Mouse (Mus musculus): ENCODE measurements around the gene Rap1a. TPM values are rescaled to one million over a fixed set of nuclear protein-coding genes. Genes with fewer than 3 reads are reported as not detected.
"Not testable (repeated sequence)": the region's sequence is repeated elsewhere in the genome, so short reads cannot be mapped to it uniquely, and the experiment has no call there.

Rap1a gene
- total RNA-seq, 2 experiments from 2014 or later, result 80.5 to 96.2 TPM

DNA sequence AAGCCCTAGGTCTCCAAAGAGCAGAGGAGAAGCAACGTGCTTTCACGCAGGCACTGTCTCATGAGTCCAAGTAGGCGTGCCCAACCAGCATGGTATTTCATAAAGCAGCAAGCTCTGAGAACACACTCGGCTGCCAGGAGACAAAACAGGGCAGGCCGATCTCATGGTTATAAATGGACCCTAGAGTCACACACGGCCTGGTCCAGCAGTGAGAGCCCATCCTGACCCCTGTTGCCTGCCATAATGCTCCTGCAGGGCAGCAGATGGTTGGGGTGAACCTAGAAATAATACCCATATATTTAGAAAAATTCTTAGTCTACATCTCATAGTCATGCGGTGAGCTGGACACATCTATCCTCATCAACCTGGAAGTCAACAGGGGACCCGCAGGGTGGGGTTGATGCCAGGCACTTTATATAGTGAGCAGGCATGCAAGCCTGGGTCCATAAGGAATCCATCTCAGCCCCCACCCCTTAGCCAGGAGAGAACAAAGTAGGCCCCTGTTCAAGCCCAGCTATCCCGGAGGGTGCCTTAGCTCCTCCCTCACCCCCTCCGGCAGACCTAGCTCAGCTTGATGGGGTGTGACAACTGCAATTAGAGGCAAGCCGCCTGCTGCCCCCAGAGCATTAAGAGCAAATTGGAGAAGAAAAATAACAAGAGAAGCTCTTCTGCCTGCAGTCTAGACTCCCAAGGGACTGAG is 83.1 kb downstream of the Rap1a start:
- DNase-seq (ENCODE audit: low spot score in 2 of 2), result no peak

DNA sequence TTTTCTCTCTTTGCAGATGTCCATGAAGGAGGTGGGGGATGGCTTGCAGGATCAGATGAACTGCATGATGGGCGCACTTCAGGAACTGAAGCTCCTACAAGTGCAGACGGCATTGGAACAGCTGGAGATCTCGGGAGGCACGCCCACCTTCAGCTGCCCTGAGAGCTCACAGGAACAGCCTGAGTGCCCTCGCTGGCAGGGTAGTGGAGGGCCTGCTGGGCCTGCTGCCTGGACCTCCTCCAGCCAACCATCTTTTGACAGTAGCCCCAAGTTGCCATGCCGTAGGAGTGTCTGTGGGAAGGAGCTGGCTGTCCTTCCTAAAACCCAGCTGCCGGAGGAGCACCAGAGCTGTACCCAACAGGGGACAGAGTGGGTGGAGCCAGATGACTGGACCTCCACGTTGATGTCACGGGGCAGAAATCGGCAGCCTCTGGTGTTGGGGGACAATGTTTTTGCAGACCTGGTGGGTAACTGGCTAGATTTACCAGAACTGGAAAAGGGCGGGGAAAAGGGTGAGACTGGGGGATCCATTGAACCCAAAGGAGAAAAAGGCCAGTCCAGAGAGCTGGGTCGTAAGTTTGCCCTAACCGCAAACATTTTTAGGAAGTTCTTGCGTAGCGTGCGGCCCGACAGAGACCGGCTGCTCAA is 84.7 kb downstream of the Rap1a start:
- no peak for DNase-seq (ENCODE audit: low spot score in 2 of 2)

DNA sequence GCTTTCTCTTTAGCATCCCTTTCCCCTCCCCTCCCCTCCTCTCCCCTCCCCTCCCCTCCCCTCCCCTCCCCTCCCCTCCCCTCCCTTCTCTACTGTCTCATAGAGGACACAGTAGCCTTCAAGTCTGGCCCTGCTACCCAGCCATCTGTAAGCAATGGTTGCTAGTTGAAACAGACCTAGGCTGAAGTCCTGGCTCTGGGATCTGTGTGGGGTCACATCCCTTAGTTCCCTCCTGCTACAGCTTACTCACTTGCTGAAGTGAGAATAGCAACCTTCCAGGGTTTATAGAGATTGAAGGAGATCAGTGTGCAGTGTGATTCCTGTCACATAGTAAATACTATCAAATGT is 86.3 kb downstream of the Rap1a start:
- DNase-seq (ENCODE audit: low spot score in 2 of 2), result no peak

DNA sequence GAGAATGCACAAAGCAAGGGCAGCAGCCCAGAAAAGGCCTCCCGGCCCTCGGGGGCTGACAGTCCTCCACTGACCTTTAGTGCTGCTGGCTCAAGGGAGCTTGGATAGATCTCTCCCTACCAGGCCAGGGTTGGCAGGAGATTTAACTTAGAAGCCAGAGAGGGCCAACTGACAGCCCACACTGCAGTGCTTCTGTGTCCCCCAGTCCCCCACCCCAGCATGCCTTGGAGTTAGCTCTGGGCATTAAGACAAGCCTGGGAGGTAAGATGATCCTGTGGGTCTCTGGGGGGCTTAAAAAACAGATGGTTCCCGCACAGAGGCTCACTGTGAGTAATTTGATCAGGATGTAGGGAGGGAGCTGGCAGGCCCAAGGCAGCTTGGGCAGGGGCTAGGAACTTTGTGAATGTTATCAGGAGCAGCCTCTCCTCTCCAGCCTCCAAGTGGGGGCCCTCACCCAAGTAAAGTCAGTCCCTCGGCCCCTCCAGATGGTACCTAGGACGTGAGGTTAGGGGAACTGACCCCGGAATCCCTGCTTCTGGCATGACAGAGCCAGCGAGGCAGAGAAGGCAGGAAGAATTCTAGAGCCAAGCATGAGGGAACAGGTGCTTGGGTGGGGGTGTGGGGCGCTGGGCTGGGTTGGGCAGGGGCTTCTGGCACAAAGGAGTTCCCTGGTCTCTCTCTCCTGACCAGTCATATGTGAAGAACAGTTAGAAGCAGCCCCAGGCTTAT is 86.9 kb downstream of the Rap1a start:
- DNase-seq (ENCODE audit: low spot score in 2 of 2), result no peak

DNA sequence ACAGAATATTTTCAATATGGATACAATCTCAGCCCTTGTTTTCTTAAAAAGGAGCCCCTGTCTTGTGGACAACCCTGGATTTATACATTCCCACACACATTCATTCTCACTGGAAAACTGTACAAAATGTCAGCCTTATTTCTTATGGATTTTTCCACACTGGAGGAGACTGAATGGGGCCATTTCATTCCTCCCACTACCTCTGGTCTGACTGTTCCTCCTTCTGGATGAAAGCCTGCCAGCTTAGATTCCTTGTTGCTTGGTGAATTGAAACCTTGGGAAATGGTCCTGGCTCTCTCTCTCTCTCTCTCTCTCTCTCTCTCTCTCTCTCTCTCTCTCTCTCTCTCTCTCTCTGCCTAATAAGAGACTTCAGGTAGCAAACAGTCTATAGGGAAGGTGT is 88.3 kb downstream of the Rap1a start:
- no peak for DNase-seq (ENCODE audit: low spot score in 2 of 2)

DNA sequence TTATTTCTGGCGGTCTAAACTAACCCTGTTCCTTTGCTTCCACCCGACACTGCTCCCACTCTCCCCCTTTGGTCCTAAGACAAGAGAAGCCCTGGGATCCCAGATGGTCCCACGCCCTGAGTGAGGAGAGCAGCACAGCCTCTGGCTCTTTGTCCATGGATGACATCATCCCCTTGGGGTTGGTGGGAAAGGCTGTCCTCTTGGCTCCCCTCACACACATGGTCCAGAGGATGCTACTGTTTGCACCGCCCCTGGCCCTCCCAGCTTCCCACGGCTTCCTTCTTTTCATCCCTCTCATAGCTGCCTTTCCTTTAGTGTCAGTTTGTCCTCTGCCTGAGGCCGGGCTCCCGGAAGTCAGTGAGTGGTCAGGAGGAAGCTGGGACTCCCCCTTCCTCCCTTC is 89.4 kb downstream of the Rap1a start:
- no peak for DNase-seq (ENCODE audit: low spot score in 2 of 2)

DNA sequence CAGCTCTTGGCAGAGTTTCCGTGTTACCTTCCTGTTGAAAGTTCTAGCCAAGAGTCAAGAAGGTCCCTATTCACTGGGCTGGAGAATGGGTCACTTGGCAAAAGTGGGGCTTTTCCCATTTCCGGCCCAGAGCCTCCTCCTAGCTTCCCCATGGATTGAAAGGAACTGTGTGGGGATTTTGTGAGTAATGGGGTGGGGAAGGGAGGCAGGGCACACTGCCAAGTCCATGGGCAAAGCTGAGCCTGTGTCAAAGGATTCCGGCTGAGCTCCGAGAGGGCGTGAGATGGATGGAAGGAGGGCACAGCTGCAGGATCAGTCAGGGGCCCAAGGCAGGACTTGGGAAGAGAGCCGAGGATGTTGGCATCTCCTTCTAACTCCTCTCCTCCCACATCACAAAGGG is 90.9 kb downstream of the Rap1a start:
- no peak for DNase-seq (ENCODE audit: low spot score in 2 of 2)

DNA sequence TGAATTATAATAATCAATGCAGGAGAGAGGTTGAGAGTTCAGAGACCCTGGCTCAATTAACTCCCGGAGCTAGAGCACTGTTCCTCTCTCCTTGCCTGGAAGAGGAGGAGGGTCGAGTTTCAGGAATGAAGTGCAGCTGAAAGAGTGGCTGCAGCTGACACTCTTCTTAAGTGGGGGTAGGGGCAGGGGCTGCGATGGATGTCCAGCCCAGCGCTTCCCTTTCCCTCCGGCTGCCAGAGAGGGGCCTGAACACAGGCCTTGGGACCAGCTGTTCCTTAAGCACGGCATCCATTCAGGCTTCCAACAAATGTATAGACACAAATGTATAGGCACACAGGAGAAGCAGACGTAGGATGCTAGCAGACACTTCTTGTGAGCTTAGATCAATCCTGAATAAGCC is 93.5 kb downstream of the Rap1a start:
- DNase-seq (ENCODE audit: low spot score in 2 of 2), result no peak

DNA sequence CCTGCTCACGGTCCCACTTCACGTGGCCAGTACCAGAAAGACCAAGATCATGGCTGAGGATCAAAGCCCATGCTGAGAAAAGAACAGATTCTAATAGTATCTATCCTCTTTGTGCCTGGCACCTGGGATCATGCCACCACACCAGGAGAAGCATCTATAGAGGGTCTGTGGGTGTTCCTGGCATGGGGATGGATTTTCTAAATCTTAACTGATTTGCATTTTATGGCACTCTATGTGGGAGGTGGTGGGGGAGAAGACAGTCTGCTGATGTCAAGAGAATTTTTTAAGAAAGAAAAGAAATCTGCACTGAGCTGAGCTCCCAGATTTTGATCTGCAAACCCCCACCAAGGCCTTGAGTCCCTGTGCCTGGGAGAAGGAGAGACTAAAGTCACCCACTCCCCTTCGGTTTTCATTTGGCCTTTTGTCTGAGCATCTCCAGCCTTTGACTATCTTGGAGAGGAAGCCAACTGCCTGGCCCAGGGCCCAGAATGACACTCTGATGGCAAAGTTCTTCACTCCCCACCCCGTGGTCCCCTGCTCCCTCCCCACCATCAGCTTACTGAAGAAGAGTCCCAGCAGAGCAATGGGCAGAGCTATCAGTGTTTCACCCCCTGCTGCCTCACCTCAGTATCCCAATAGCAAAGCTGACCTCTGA is 94.6 kb downstream of the Rap1a start:
- peak in 1 of 2 experiments; percentile 73 for DNase-seq (ENCODE audit: low spot score in 2 of 2)

DNA sequence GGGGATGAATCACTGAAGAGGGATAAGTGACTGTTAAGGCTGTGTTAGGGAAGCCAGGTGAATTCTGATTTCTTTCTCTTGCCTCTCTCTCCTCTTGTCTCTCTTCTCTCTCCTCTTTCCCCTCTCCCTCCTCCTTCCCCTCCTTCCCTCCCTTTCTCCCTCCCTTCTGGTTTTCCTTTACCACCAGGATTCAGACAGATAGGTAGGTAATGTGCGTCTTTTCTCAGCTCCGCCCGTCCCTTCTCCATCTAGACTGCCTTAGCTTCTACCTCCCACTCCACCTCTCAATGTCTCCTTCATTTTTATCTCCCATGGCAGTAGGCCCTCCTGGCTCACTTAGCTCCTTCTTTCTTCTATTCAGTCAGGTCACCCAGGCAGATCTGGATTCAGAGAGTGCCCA is 95.6 kb downstream of the Rap1a start:
- no peak for DNase-seq (ENCODE audit: low spot score in 2 of 2)

DNA sequence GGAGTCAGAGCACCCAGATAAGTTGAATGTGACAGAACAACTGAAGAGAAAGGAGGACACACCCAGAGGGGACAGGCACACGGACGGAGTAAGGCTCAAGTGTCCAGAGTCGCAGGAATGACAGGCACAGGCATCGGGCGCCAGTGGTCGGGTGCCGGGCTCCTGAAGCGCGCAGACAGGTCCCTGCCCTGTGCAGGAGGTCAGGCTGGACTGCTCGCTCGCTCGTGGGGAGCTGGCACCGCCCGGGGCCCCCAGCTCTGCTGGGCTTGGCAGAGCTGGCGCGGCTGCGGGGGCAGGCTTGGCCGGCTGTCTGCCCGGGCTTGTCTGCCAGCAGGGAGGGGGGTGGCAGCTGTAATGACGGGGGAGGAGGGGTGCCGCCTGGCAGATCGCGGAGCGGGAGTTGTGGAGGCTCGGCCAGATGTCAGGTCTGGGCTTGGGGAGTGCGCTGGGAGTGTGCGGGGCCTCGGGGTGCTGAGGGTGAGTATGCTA is 96.0 kb downstream of the Rap1a start:
- peak; percentile 87 to 93 for DNase-seq (ENCODE audit: low spot score in 2 of 2)

DNA sequence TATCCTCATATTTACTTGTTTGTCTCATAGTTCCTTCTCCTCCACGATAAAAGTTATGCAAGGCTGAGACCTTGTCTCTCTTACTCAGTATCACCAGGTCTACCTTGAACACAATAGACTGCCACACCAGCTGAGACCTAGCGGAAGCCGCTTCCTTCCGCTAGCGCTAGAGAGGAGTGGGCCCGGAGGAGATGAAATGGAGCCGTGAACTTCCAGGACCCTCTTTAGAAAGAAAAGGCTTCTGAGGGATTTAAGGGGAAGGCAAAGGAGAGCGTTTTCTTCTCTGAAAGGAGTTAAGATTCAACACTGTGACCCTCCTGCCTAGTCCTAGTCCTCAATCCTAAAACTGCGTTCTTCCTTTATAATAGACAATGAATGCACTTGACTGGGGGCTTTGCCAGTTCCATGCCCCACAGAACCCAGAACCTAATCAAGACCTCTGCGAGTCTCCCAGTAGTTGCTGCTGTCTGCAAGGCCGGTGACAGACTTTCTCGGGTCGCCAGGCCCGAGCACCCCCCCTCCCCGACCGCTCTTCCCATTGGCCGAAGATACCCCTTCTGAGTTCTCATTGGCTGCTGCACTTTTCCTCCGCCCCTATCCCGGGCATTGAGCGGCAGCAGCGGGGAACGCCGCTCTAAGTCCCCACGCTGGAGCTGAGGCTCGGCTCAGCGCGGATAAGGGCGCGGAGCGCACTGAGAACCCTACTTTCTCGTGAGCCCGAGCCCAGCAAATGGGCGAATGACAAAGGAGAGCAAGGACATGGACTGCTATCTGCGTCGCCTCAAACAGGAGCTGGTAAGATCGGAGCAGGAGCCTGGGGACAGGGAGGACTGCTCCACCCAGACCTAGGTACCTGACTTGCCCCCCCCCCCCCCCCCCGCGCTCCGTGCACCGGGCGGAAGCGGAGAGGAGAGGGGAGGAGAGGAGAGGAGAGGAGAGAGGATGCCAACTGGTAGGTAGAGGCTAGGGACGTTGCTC is 96.8 kb downstream of the Rap1a start, which contains the start of gene Inka2:
Gene Inka2 (plus strand): TSS at position 569 of the 978 bp plus-strand sequence.
- DNase-seq (ENCODE audit: low spot score in 2 of 2), result peak; percentile 83 to 90

DNA sequence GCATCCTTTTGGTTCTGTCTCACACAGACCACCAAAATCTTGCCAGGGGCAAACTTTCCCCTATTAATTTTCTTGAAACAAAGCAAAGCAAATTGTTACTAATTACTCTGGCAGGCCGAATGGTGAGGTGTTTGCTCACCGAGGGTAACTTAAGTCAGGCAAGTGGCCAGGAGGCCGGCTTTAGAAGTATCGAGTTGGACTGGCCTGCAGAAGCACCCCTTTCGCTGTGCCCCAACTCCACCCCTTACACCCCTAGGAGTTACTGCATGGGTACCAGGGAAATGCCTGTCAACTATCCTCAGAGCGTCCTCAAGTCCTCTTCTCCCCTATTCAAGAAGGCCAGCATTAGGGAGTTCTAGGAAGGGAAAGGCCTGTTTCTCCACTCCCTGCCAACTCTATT is 97.6 kb downstream of the Rap1a start:
- DNase-seq (ENCODE audit: low spot score in 2 of 2), result no peak

DNA sequence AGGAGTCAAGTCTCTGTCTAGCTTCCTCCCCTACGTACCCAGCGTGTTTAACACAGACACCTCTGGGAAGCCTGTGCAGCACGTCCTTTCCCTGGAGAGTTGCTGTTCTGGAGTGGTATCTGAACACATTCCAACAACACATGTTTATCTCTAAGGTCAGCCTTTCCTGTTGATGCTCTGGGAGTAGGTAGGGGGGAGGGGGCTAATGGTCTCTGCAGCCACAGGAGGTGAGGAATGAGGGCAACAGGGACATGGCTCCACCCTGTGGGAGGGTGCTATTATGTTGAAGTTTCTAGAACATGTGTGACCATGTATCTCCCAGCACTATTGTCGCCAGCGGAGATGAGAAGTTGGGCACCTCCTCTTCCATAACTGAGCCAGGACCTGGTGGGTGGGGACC is 99.7 kb downstream of the Rap1a start:
- DNase-seq (ENCODE audit: low spot score in 2 of 2), result no peak

DNA sequence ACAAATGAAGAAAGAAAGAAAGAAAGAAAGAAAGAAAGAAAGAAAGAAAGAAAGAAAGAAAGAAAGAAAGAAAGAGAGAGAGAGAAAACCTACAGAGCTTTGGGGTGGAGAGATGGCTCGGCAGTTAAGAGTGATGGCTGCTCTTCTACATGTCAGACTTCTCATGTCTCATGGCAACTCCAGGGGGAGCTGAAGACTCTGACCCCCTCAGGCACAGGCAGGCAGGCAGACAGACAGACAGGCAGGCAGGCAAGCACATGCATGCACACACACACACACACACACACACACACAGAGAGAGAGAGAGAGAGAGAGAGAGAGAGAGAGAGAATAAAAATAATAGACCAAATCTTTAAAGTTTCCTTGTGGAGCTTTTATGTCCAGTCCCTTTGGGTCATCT is 100.3 kb downstream of the Rap1a start:
- DNase-seq (ENCODE audit: low spot score in 2 of 2), result not testable (repeated sequence)

DNA sequence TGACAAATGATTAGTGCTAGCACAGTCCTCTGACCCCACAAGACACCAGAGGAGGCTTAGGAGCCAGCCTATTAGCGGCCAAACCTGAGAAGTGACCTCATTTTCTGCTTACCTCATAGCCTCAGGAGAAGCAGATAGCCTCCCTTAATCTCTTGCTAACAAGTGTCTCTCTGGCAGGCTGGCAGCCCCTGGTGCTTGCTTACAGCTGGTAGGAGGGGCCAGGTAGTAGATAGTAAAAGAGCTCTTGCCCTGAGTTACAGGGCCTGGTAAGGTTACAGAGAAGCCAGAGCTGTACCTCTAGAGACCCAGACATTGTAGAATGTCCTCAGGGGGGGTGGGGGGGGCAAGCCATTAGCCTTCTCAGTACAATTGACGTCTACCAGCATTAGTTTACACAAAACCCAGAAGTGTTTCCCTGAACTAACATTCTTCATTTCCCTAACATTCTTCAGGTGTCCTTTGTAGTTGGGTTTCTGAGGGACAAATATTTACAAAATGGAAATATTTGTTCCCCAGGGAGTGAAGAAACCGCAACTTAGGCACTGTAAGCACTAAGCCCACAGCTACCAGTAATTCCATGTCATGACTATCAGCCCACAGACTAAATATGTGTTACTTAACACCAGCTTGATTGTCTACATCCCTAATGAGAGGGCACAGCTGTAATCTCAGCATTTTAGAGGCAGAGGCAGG is 101.7 kb downstream of the Rap1a start:
- DNase-seq (ENCODE audit: low spot score in 2 of 2), result no peak

DNA sequence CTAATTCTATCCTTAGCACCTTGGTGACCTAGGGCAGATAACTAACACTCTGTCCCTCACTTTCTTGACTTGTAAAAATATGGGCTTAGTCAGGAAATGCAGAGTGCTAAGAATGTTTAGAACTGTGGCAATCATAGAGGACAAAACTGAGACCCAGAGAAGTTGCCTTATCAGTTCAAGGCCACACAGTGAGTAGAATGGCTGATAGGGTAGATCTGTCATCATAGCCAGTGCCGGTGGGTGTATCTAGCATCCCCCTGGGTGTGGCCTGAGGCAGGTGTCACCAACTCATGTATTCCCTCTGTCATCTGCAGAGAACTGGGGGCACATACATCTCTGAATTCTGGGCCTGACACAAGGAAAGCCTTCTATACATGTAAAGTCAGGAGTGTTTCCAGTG is 102.8 kb downstream of the Rap1a start:
- DNase-seq (ENCODE audit: low spot score in 2 of 2), result no peak

DNA sequence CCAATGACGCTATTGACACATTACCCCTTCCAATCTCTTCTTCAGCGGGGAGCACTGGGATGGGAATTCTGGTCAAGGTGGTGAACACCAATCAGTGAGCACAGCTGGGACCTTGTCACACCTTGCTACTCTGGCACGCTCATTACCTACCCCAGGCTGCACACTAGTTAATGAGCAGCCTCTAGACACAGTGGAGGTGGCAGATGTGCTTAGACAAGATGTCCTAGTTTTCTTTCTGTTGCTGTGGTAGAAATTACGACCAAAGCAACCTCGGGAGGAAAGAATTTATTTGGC is 104.0 kb downstream of the Rap1a start:
- DNase-seq (ENCODE audit: low spot score in 2 of 2), result no peak

DNA sequence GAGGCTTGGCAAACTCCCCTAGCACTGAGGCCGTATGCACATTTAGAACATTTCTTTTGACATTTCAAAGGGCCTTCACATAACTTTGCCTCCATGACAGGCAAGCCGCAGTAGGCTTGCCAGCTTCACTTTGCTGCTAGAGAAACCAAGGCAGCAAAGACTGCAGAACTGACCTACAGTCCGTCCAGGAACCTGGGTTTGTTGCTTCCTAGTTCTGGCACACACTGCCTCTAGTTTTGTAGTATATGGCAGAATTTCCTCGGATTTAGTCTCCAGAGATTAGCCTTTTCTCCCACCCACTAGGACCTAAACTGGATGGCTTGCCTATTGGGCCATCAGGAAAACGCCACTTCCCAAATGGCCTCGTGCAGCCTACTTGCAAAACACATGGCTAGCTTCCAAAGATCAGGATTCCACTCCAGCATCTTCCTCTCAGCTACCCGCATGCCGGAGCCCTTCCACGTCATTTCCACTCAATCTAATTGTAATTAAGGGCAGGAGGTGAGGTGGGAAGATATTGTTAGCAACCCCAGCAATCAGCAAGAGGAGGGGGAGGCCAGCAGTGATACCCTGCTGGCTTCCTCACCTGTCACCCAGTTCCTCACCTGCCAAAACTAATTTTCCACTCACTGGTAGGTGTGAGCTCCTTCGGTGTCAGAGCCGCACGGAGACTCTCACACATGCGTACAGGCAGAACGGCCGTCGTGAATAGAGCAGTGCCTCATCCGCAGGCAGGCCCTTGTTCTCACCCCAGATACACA is 104.6 kb downstream of the Rap1a start:
- no peak for DNase-seq (ENCODE audit: low spot score in 2 of 2)

Data from layer of hippocampus, adult 18-20 months (tissue).